ENCODE assay signal across 7 mouse cellular contexts in the genomic region with DNA sequence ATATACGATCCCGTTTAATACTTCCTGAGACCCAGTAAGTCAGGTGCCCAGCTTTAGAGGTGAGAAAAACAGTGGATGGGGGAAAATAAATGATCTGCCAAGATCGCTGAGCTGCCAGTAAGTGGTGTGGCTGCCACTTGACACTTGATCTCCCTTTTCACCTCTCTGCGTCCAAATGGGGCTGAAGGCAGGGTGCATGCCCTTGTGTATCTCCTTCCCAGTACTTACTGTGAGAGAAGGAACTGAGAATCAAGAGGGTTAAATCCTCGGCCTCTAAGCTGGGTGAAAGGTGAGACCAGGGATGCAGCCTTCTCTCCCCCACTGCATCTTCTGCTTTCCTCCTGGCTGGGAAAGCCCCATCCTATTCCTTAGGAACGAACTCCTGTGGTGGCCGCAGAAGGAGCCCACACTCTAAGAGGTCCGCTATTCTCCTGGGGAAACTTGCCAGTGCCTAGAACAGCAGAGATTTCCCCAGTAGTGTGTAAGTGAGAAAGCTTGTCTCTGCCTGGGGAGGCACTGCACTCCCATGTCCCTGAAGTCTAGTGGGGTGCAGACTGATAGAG. TPM values are rescaled to one million over a fixed set of nuclear protein-coding genes. Genes with fewer than 3 reads are reported as not detected.
DNase-seq lines count a peak whose midpoint lies in the region; ATAC-seq lines count a peak whose summit lies in the region.

No protein-coding gene starts in this region.

- peak overlapping the region; percentile 81 for H3K4me2 ChIP-seq in forebrain, embryonic 15.5 days (replicated peaks)
- H3K4me2 ChIP-seq in midbrain, embryonic 14.5 days (ENCODE audit: low read length): peak overlapping the region; percentile 90

- ATAC-seq in forebrain, embryonic 15.5 days (replicated peaks): no peak
- no peak for ATAC-seq in midbrain, embryonic 14.5 days (ENCODE audit: low FRiP score, low TSS enrichment)
- ATAC-seq in CD4-positive, CD25-positive, alpha-beta regulatory T cell, adult 4 months: no peak

- H3K9ac ChIP-seq in forebrain, embryonic 15.5 days (replicated peaks): peak overlapping the region; percentile 47
- peak overlapping the region; percentile 69; the same call in 1 of the 2 replicates for H3K9ac ChIP-seq in midbrain, embryonic 14.5 days (replicated peaks; ENCODE audit: low read length)

- 4% methylated on average over 8 of the region's 8 CpGs for WGBS in forebrain, embryonic 15.5 days
- 1% methylated on average over 8 of the region's 8 CpGs for WGBS in midbrain, embryonic 14.5 days

- peak overlapping the region; percentile 68 for H3K4me3 ChIP-seq in forebrain, embryonic 15.5 days
- H3K4me3 ChIP-seq in midbrain, embryonic 14.5 days (replicated peaks; ENCODE audit: low read depth, low read length): peak overlapping the region; percentile 60

- H3K36me3 ChIP-seq in forebrain, embryonic 15.5 days: no peaks in the 10 kb centered on the region
- no peaks in the 10 kb centered on the region for H3K36me3 ChIP-seq in midbrain, embryonic 14.5 days (ENCODE audit: control insufficient read depth, insufficient read depth, low read length)

- peaks cover 22% of the 10 kb centered on the region for H3K4me1 ChIP-seq in forebrain, embryonic 15.5 days
- H3K4me1 ChIP-seq in midbrain, embryonic 14.5 days (ENCODE audit: control insufficient read depth, insufficient read depth, low read length): peaks cover 11% of the 10 kb centered on the region

- no peaks in the 10 kb centered on the region for H3K27me3 ChIP-seq in forebrain, embryonic 15.5 days
- no peaks in the 10 kb centered on the region for H3K27me3 ChIP-seq in midbrain, embryonic 14.5 days (ENCODE audit: control insufficient read depth, insufficient read depth, low read length)

- DNase-seq in cerebellum, adult 11-12 months: peak; percentile 38
- DNase-seq in cerebellum, postnatal 10 days: peak; percentile 40 to 53
- DNase-seq in midbrain, embryonic 14.5 days: peak; percentile 35
- DNase-seq in frontal cortex, postnatal 25 days (ENCODE audit: low spot score in 2 of 2): no peak
- DNase-seq in urinary bladder, postnatal 36 days (ENCODE audit: low spot score in 2 of 2): no peak

- H3K9me3 ChIP-seq in forebrain, embryonic 15.5 days: no peaks in the 10 kb centered on the region
- no peaks in the 10 kb centered on the region for H3K9me3 ChIP-seq in midbrain, embryonic 14.5 days (ENCODE audit: control insufficient read depth, low read length)

- 0 out of 2 replicates have a peak overlapping the region, but pooled peaks have one; percentile 9 for H3K27ac ChIP-seq in forebrain, embryonic 15.5 days (replicated peaks)
- H3K27ac ChIP-seq in midbrain, embryonic 14.5 days (replicated peaks; ENCODE audit: low read depth, low read length): no peak overlapping the region

RNA-seq across cellular contexts. Expression of gene Vat1l, which starts 1.1 kb away (rescaled TPM):
- polyA plus RNA-seq in forebrain, embryonic 15.5 days (2015; fragmentation: Nextera tagmentation; extraction: Ambion mirVana): 19.9 and 33.6 TPM in 2 replicates
- 29.5 and 47.7 TPM in 2 replicates for polyA plus RNA-seq in midbrain, embryonic 14.5 days (2014; fragmentation: Nextera tagmentation; extraction: Ambion mirVana)
- polyA plus RNA-seq in CD4-positive, CD25-positive, alpha-beta regulatory T cell, adult 4 months (2017; shearing (Covaris generic)): not detected

Comparison
In these comparisons a context has a peak if more than half of its experiments do, and no peak if none do; other contexts are left out.
1. DNase-seq: peak in cerebellum, adult 11-12 months (single experiment), cerebellum, postnatal 10 days (2 of 2) and midbrain, embryonic 14.5 days (single experiment); none in frontal cortex, postnatal 25 days (0 of 2) and urinary bladder, postnatal 36 days (0 of 2).
2. RNA of gene Vat1l, which starts 1.1 kb away (polyA plus RNA-seq): 19.9 to 33.6 TPM in forebrain, embryonic 15.5 days and 29.5 to 47.7 TPM in midbrain, embryonic 14.5 days; not detected in CD4-positive, CD25-positive, alpha-beta regulatory T cell, adult 4 months; every median in the first group is over 10 times any median in the second.